Mouse (Mus musculus) midbrain, postnatal 0 days (tissue): Measurements from ENCODE around the gene Aph1b. TPM values are rescaled to one million over a fixed set of nuclear protein-coding genes. Genes with fewer than 3 reads are reported as not detected.

Source experiments
- ATAC-seq: fragments of 200-750 bp; cut with Nextera tagmentation; 2 replicates; pipeline ENCODE4 v1.8.0; 2017; ENCODE audit warnings: moderate number of reproducible peaks, mild to moderate bottlenecking, moderate TSS enrichment, moderate library complexity; ENCODE audit not compliant: low FRiP score
- DNase-seq: peaks from one replicate; pipeline ENCODE4 v3.0.0-alpha.2; 2015; ENCODE audit warnings: low spot score
- H3K27ac ChIP-seq: fragments of 300-500 bp; sonication (generic); 2 replicates; pipeline ENCODE4 v1.5.1; 2014; ENCODE audit warnings: low read depth, mild to moderate bottlenecking, low read length, mixed read lengths
- H3K27me3 ChIP-seq: fragments of 300-500 bp; sonication (generic); 2 replicates; pipeline ENCODE4 v1.6.1; 2014; ENCODE audit warnings: low read length, control low read depth, mixed read lengths; ENCODE audit not compliant: insufficient read depth
- H3K36me3 ChIP-seq: fragments of 300-500 bp; sonication (generic); 2 replicates; pipeline ENCODE4 v1.6.1; 2014; ENCODE audit warnings: low read length, control low read depth, mixed read lengths; ENCODE audit not compliant: insufficient read depth
- H3K4me1 ChIP-seq: fragments of 300-500 bp; sonication (generic); 2 replicates; pipeline ENCODE4 v1.6.1; 2014; ENCODE audit warnings: mild to moderate bottlenecking, control low read depth, antibody characterized with exemption, low read length, mixed read lengths; ENCODE audit not compliant: insufficient read depth
- H3K4me2 ChIP-seq: fragments of 300-500 bp; sonication (generic); 2 replicates; pipeline ENCODE4 v1.6.1; 2014; ENCODE audit warnings: low read depth, mild to moderate bottlenecking, low read length, mixed read lengths; ENCODE audit not compliant: poor library complexity, severe bottlenecking
- H3K4me3 ChIP-seq: fragments of 300-500 bp; sonication (generic); 2 replicates; pipeline ENCODE4 v1.5.1; 2014; ENCODE audit warnings: low read depth, mild to moderate bottlenecking, low read length, moderate library complexity
- H3K9ac ChIP-seq: fragments of 300-500 bp; sonication (generic); replicated peaks from 2 replicates; pipeline ENCODE4 v1.6.1; 2014; ENCODE audit warnings: mild to moderate bottlenecking, low read length, moderate library complexity, mixed read lengths; ENCODE audit not compliant: poor library complexity, severe bottlenecking
- H3K9me3 ChIP-seq: fragments of 300-500 bp; sonication (generic); 2 replicates; pipeline ENCODE4 v1.6.1; 2016; ENCODE audit warnings: low read length, control low read depth
- CTCF ChIP-seq: IDR thresholded peaks from 2 replicates; pipeline ENCODE4 v1.5.1; 2016; ENCODE audit warnings: antibody characterized with exemption, mild to moderate bottlenecking
- WGBS: fragments of 180-500 bp; shearing (Covaris S2); extraction: QIAGEN DNeasy Blood & Tissue Kit; methylation state at CpG from one replicate; pipeline ENCODE4 v1.1.7; 2014; 5-methylcytosine and 5-hydroxymethylcytosine counted together
- polyA plus RNA-seq: library from polyadenylated mRNA; unstranded; fragments of >200 nt; fragmentation: Nextera tagmentation; extraction: Ambion mirVana; gene quantifications from 2 replicates; pipeline ENCODE4 v1.2.1, GENCODE M21; 2015
- total RNA-seq: library from RNA; depleted of rRNA; stranded (reverse); fragments of >200 nt; gene quantifications from 2 replicates; pipeline ENCODE4 v1.2.3, GENCODE M21; 2014

Aph1b gene
- total and polyA plus RNA-seq, 2 experiments from 2014 or later: 15.5 to 25.3 TPM

- H3K27me3 ChIP-seq: no peaks in the 10 kb centered on the region
- no peak for ATAC-seq
- no peaks in the 10 kb centered on the region for H3K4me1 ChIP-seq
- H3K4me2 ChIP-seq: no peak overlapping the region
- H3K27ac ChIP-seq: no peak overlapping the region
- WGBS: 94% methylated on average over 2 of the region's 2 CpGs
- no peaks in the 10 kb centered on the region for H3K9me3 ChIP-seq
- H3K9ac ChIP-seq: no peak overlapping the region
- no peak for DNase-seq
- no peak for TF ChIP-seq CTCF
- H3K36me3 ChIP-seq: no peaks in the 10 kb centered on the region
- H3K4me3 ChIP-seq: no peak overlapping the region
These were observed 58.7 kb downstream of the Aph1b start for GRCm38 (mm10) chr9:66736551-66736950.

- 88% methylated on average over 3 of the region's 3 CpGs for WGBS
- Histone ChIP-seq H3K4me3 (no peak overlapping the region), H3K9me3 (no peaks in the 10 kb centered on the region), H3K4me2 (no peak overlapping the region), H3K27me3 (no peaks in the 10 kb centered on the region), H3K36me3 (no peaks in the 10 kb centered on the region), H3K9ac (no peak overlapping the region), H3K27ac (no peak overlapping the region), H3K4me1 (no peaks in the 10 kb centered on the region)
- no peak for DNase-seq
- ATAC-seq: no peak
- TF ChIP-seq CTCF: no peak
These were observed 59.3 kb downstream of the Aph1b start for GRCm38 (mm10) chr9:66736016-66736415.

GRCm38 (mm10) chr9:66735122-66735521, 60.2 kb downstream of the Aph1b start:
- TF ChIP-seq CTCF: no peak
- H3K9me3 ChIP-seq: no peaks in the 10 kb centered on the region
- H3K4me3 ChIP-seq: no peak overlapping the region
- H3K9ac ChIP-seq: no peak overlapping the region
- H3K27me3 ChIP-seq: no peaks in the 10 kb centered on the region
- 93% methylated on average over 2 of the region's 2 CpGs for WGBS
- no peak overlapping the region for H3K4me2 ChIP-seq
- no peak overlapping the region for H3K27ac ChIP-seq
- DNase-seq (no peak), ATAC-seq (no peak)
- H3K4me1 ChIP-seq: no peaks in the 10 kb centered on the region
- H3K36me3 ChIP-seq: no peaks in the 10 kb centered on the region

- Histone ChIP-seq H3K4me1 (no peaks in the 10 kb centered on the region), H3K27me3 (no peaks in the 10 kb centered on the region), H3K4me3 (no peak overlapping the region), H3K36me3 (no peaks in the 10 kb centered on the region), H3K9me3 (no peaks in the 10 kb centered on the region), H3K27ac (no peak overlapping the region), H3K9ac (no peak overlapping the region), H3K4me2 (no peak overlapping the region)
- DNase-seq (no peak), ATAC-seq (no peak)
- no peak for TF ChIP-seq CTCF
- 90% methylated on average over 6 of the region's 6 CpGs for WGBS
These were observed 60.7 kb downstream of the Aph1b start for GRCm38 (mm10) chr9:66734568-66734967.

- no peak for ATAC-seq
- H3K4me2 ChIP-seq: no peak overlapping the region
- no peaks in the 10 kb centered on the region for H3K36me3 ChIP-seq
- H3K9me3 ChIP-seq: no peaks in the 10 kb centered on the region
- no peaks in the 10 kb centered on the region for H3K4me1 ChIP-seq
- TF ChIP-seq CTCF: no peak
- no peak overlapping the region for H3K9ac ChIP-seq
- WGBS: 50% methylated on average over 15 of the region's 15 CpGs
- peak; percentile 35 for DNase-seq
- H3K27ac ChIP-seq: no peak overlapping the region
- H3K27me3 ChIP-seq: no peaks in the 10 kb centered on the region
- no peak overlapping the region for H3K4me3 ChIP-seq
These were observed 62.2 kb downstream of the Aph1b start for GRCm38 (mm10) chr9:66732791-66733691.

GRCm38 (mm10) chr9:66731284-66731683, 64.0 kb downstream of the Aph1b start:
- H3K27me3 ChIP-seq: no peaks in the 10 kb centered on the region
- H3K36me3 ChIP-seq: no peaks in the 10 kb centered on the region
- no peak overlapping the region for H3K4me2 ChIP-seq
- H3K4me3 ChIP-seq: no peak overlapping the region
- H3K9me3 ChIP-seq: no peaks in the 10 kb centered on the region
- H3K9ac ChIP-seq: no peak overlapping the region
- H3K4me1 ChIP-seq: no peaks in the 10 kb centered on the region
- ATAC-seq: no peak
- TF ChIP-seq CTCF: no peak
- no peak overlapping the region for H3K27ac ChIP-seq
- no peak for DNase-seq
- WGBS: 75% methylated on average over 7 of the region's 7 CpGs
